Mouse (Mus musculus) adrenal gland, postnatal 14 days (tissue): ENCODE measurements around the gene Acox3. TPM values are rescaled to one million over a fixed set of nuclear protein-coding genes. Genes with fewer than 3 reads are reported as not detected.

ENCODE experiments used
- DNase-seq: peaks from one replicate; pipeline ENCODE4 v3.0.0; 2021; ENCODE audit warnings: mixed read lengths
- total RNA-seq: library from RNA; stranded (reverse); gene quantifications from 2 replicates; pipeline ENCODE4 v1.2.3, GENCODE M21; 2021

The Acox3 gene
- total RNA-seq, 1 experiment from 2014 or later = 43.9 TPM

GRCm38 (mm10) chr5:35652872-35653271 lies 70.0 kb downstream of the Acox3 start:
- DNase-seq = no peak

- DNase-seq = peak; percentile 49
These were observed 71.0 kb downstream of the Acox3 start for GRCm38 (mm10) chr5:35653743-35654395.

GRCm38 (mm10) chr5:35655753-35656485 lies 73.1 kb downstream of the Acox3 start:
- no peak for DNase-seq

GRCm38 (mm10) chr5:35659503-35659902 lies 76.7 kb downstream of the Acox3 start:
- no peak for DNase-seq

GRCm38 (mm10) chr5:35661210-35661609 lies 78.4 kb downstream of the Acox3 start:
- DNase-seq = no peak

- no peak for DNase-seq
These were observed 79.2 kb downstream of the Acox3 start for GRCm38 (mm10) chr5:35662021-35662545.

Other genes with a start within 250 kb of the Acox3 start
- gene Hmx1, start 193.9 kb upstream of the Acox3 start, total RNA-seq = 0.22 and 1.1 TPM in 2 replicates
- 4.6 and 5.3 TPM in 2 replicates for gene Cpz, start 57.3 kb upstream of the Acox3 start, total RNA-seq
- 6.5 and 7.0 TPM in 2 replicates for gene Trmt44, start 8.0 kb upstream of the Acox3 start, total RNA-seq
- 49.7 TPM in 2 replicates for gene Htra3, start 96.7 kb downstream of the Acox3 start, total RNA-seq
- 14.9 and 15.0 TPM in 2 replicates for gene Sh3tc1, start 156.9 kb downstream of the Acox3 start, total RNA-seq
- gene Ablim2, start 174.8 kb downstream of the Acox3 start, total RNA-seq = 3.0 and 4.0 TPM in 2 replicates